Mouse (Mus musculus): Measurements from ENCODE around the gene Rad52. TPM values are rescaled to one million over a fixed set of nuclear protein-coding genes. Genes with fewer than 3 reads are reported as not detected.

Gene Rad52
- 18.7 and 21.2 TPM in 2 replicates for polyA plus RNA-seq (2016; fragmentation: Nextera tagmentation; extraction: Ambion mirVana)

DNA sequence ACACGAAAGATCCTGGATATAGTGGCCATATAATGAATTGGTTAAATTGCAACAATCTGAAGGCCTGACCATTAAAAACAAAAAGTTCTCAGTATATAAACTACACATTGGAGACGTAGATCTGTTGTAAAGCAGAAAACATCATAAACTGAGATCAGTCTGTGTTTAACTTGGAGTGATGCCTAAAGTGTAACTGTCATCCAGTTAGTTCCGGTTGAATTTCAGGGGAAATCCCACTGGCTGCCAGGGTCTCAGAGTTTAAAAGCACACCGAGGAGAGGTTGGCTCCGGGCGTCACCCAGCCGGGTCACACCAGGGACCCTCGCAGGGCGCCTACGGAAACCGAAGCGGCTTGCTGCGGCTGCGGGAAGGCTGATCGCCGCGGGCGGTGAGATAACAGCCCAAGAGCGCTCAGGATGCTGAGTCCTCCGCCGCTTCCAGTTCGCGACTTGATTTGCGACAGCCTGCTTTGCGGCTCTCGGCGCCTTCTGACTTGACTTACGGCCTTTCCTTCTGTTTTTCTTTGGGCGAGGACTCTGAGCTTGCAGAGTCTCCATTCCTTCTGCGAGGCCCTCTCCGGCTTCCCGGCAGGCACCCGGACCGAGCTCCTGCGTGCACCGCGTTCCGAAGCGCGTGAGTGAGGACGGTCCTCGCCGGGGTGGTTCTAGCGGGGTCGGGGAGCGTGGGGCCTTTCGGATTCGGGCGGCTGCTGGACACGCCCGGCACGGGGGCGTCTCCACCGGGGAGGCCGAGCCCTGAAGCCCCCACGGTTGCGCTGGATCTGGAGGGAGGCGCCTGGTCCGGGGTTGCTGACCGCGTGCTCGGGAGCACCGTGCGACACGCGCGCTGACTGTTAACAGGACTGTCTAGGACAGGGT lies at the start of gene Rad52:
Gene Rad52, plus strand, starts transcription at position 495 of the 877 bp plus-strand sequence.
- Histone ChIP-seq H3K36me3 (peaks cover 16% of the 10 kb centered on the region), H3K4me1 (replicated peaks) (peaks cover 14% of the 10 kb centered on the region), H3K27ac (peak within 1 kb of the TSS; percentile 95), H3K27me3 (ENCODE audit: insufficient read depth, poor library complexity, severe bottlenecking) (no peaks in the 10 kb centered on the region), H3K4me3 (peak within 1 kb of the TSS; percentile 95), H3K9me3 (no peaks in the 10 kb centered on the region)
- WGBS, result 1% methylated on average over 67 of the region's 67 CpGs
- DNase-seq (ENCODE audit: low spot score), result peak; percentile 90

GRCm38 (mm10) chr6:119854156-119854555 lies 48.3 kb upstream of the Rad52 start:
- no peak overlapping the region for H3K27ac ChIP-seq
- 30% methylated on average over 2 of the region's 2 CpGs for WGBS

DNA sequence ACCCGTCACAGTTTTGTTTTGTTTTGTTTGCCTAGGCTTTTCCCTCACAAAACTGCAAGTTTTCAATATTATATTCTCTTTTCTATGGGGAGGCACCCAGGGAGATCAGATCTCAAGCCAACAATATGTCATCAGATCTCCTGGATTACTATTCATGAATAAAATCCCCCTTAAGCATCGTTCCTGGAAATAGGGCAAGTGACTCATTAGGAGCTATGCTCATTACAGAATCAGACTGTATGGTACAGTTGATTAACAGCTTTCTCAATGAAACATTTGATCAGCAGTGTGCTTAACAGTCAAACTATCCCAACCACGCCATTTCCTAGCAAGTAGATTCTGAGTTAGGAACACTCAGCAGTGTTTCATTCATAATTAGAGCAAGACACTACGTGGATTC lies 47.0 kb upstream of the Rad52 start:
- peaks cover 4% of the 10 kb centered on the region; the same call in 1 of the 2 replicates for H3K4me1 ChIP-seq (replicated peaks)
- 95% methylated on average over 4 of the region's 4 CpGs for WGBS
- no peaks in the 10 kb centered on the region for H3K36me3 ChIP-seq
- no peak for DNase-seq (ENCODE audit: low spot score)
- no peaks in the 10 kb centered on the region for H3K27me3 ChIP-seq (ENCODE audit: insufficient read depth, poor library complexity, severe bottlenecking)
- no peak overlapping the region for H3K27ac ChIP-seq
- H3K9me3 ChIP-seq, result no peaks in the 10 kb centered on the region
- no peak overlapping the region for H3K4me3 ChIP-seq

More at GRCm38 (mm10) chr6:119854156-119854555, 48.3 kb upstream of the Rad52 start:
- no peak overlapping the region for H3K4me3 ChIP-seq
- H3K27me3 ChIP-seq (ENCODE audit: insufficient read depth, poor library complexity, severe bottlenecking), result no peaks in the 10 kb centered on the region
- H3K4me1 ChIP-seq (replicated peaks), result peaks cover 12% of the 10 kb centered on the region
- no peak for DNase-seq (ENCODE audit: low spot score)
- no peaks in the 10 kb centered on the region for H3K36me3 ChIP-seq
- H3K9me3 ChIP-seq, result no peaks in the 10 kb centered on the region

- 93% methylated on average over 2 of the region's 2 CpGs for WGBS
- no peak for DNase-seq (ENCODE audit: low spot score)
- no peaks in the 10 kb centered on the region for H3K9me3 ChIP-seq
- no peak overlapping the region for H3K27ac ChIP-seq
- no peaks in the 10 kb centered on the region for H3K27me3 ChIP-seq (ENCODE audit: insufficient read depth, poor library complexity, severe bottlenecking)
- H3K36me3 ChIP-seq, result no peaks in the 10 kb centered on the region
- H3K4me1 ChIP-seq (replicated peaks), result peaks cover 12% of the 10 kb centered on the region
- no peak overlapping the region for H3K4me3 ChIP-seq
Observed at GRCm38 (mm10) chr6:119860236-119860635, 42.3 kb upstream of the Rad52 start.

- no peaks in the 10 kb centered on the region for H3K36me3 ChIP-seq
- H3K4me1 ChIP-seq (replicated peaks), result peaks cover 12% of the 10 kb centered on the region
- peak; percentile 13 for DNase-seq (ENCODE audit: low spot score)
- no peak overlapping the region for H3K4me3 ChIP-seq
- H3K27ac ChIP-seq, result peak overlapping the region; percentile 41; the same call in 1 of the 2 replicates
- no peaks in the 10 kb centered on the region for H3K9me3 ChIP-seq
- H3K27me3 ChIP-seq (ENCODE audit: insufficient read depth, poor library complexity, severe bottlenecking), result no peaks in the 10 kb centered on the region
- 41% methylated on average over 8 of the region's 8 CpGs for WGBS
Observed at GRCm38 (mm10) chr6:119861519-119861918, 41.0 kb upstream of the Rad52 start.

DNA sequence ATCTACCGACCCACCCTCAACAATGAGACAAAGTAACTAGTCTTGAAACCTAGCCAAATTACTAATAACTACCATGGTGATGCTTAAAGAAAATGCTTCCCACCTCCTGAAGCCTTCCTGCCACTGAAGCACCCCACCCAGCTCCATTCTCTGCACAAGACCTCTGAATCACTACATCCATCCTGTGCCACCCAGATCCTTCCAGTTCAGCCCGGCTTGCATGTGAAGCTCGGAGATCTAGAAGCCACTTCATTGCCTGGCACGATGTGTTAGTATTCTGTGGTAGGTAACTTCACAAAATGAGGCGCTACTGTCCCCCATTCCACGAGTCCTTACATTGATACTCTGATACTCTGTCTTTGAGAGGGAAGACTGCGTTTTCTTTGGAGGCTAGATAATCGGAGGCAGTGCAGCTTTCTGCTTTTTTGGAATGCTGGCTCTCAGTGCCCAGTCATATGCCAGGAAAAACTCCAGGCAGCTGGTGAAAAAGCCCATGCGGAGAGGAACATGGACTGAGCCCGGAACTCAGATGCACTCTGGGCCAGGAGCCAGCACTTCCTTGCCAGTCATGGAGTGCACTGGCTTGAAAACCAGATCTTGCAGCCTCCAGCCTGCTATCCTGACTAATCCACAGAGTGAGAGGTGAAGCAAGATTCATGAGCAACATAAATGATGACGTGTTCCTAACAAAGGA lies 38.0 kb upstream of the Rad52 start:
- H3K27me3 ChIP-seq (ENCODE audit: insufficient read depth, poor library complexity, severe bottlenecking), result no peaks in the 10 kb centered on the region
- H3K36me3 ChIP-seq, result no peaks in the 10 kb centered on the region
- H3K4me3 ChIP-seq, result no peak overlapping the region
- DNase-seq (ENCODE audit: low spot score), result no peak
- H3K27ac ChIP-seq, result no peak overlapping the region
- H3K9me3 ChIP-seq, result no peaks in the 10 kb centered on the region
- H3K4me1 ChIP-seq (replicated peaks), result peaks cover 12% of the 10 kb centered on the region
- WGBS, result 91% methylated on average over 11 of the region's 11 CpGs

GRCm38 (mm10) chr6:119883151-119883550 lies 19.3 kb upstream of the Rad52 start:
- H3K27me3 ChIP-seq (ENCODE audit: insufficient read depth, poor library complexity, severe bottlenecking), result no peaks in the 10 kb centered on the region
- H3K27ac ChIP-seq, result no peak overlapping the region
- no peak overlapping the region for H3K4me3 ChIP-seq
- DNase-seq (ENCODE audit: low spot score), result no peak
- H3K4me1 ChIP-seq (replicated peaks), result no peaks in the 10 kb centered on the region
- no peaks in the 10 kb centered on the region for H3K36me3 ChIP-seq
- H3K9me3 ChIP-seq, result no peaks in the 10 kb centered on the region
- 80% methylated on average over 7 of the region's 7 CpGs for WGBS

DNA sequence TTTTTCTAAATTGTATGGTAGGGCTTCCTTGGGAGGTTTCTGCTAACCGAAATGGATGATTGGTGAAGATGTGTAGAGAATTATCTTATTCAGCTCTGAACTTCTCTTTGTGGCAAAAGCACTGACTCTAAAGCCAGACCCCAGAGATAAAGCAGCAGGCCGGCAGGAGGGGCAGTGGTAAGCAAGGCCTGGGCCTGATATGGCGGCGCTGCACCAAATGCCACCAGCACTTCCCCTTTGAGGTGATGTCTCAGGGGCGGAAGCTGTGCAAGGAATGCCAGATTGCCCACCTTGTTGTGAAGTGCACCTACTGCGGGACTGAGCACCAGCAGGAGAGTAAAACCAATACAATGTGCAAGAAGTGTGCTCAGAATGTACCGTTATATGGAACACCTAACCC lies 9.8 kb upstream of the Rad52 start:
- Histone ChIP-seq H3K36me3 (no peaks in the 10 kb centered on the region), H3K27ac (no peak overlapping the region), H3K4me3 (no peak overlapping the region), H3K9me3 (no peaks in the 10 kb centered on the region), H3K4me1 (replicated peaks) (no peaks in the 10 kb centered on the region), H3K27me3 (ENCODE audit: insufficient read depth, poor library complexity, severe bottlenecking) (0 out of 2 replicates have a peak, but pooled peaks cover 3% of the 10 kb centered on the region)
- DNase-seq (ENCODE audit: low spot score), result no peak
- 85% methylated on average over 7 of the region's 7 CpGs for WGBS

- no peak for DNase-seq (ENCODE audit: low spot score)
- peaks cover 14% of the 10 kb centered on the region for H3K4me1 ChIP-seq (replicated peaks)
- peak overlapping the region; percentile 95 for H3K27ac ChIP-seq
- H3K36me3 ChIP-seq, result peaks cover 19% of the 10 kb centered on the region
- H3K27me3 ChIP-seq (ENCODE audit: insufficient read depth, poor library complexity, severe bottlenecking), result no peaks in the 10 kb centered on the region
- 28% methylated on average over 15 of the region's 15 CpGs for WGBS
- H3K9me3 ChIP-seq, result no peaks in the 10 kb centered on the region
- peak overlapping the region; percentile 95 for H3K4me3 ChIP-seq
Observed at GRCm38 (mm10) chr6:119903081-119903789, 737 bp downstream of the Rad52 start.

DNA sequence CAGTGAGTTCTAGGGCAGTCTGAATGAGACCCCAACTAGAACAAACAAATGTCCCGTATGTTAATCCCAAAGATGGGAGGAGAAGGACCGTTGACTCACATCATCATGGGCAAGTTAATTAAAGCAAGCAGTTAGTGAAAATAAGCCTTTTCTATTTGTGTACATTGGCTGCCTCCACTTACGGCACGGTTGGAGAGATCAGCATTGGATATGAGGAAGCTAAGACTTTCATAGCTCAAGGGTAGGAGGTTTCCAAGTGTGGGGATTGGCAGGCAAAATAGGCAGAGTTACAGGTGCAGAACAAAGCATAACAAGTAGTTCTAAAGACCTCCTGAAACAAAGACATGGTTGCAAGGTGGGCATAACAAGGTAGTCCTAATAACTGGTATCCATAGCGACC lies 3.0 kb downstream of the Rad52 start:
- Histone ChIP-seq H3K4me3 (no peak overlapping the region), H3K27me3 (ENCODE audit: insufficient read depth, poor library complexity, severe bottlenecking) (no peaks in the 10 kb centered on the region), H3K27ac (no peak overlapping the region), H3K36me3 (peaks cover 19% of the 10 kb centered on the region), H3K4me1 (replicated peaks) (peaks cover 14% of the 10 kb centered on the region), H3K9me3 (no peaks in the 10 kb centered on the region)
- 91% methylated on average over 5 of the region's 5 CpGs for WGBS
- no peak for DNase-seq (ENCODE audit: low spot score)

DNA sequence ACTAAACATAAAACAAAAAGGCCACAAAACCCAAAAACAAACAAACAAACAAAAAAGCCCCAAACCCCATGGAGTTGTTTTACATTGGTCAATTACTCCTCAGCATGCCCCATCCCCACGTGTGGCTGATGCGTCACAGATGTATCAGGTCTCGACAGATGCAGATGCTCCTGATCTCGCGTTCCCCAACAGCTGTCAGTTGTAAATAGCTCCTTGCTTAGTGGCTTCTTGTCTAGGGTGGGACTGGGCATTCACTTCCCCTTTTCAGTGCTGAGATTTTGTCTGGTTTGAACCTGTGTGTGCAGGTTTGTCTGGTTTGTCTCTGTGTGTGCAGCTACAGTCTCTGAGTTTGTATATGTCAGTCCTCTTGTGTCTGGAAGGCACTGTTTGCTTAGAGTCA lies 9.5 kb downstream of the Rad52 start:
- 88% methylated on average over 5 of the region's 5 CpGs for WGBS

GRCm38 (mm10) chr6:119915710-119916109 lies 13.2 kb downstream of the Rad52 start:
- Histone ChIP-seq H3K9me3 (no peaks in the 10 kb centered on the region), H3K27ac (no peak overlapping the region), H3K4me3 (no peak overlapping the region), H3K36me3 (peaks cover 93% of the 10 kb centered on the region), H3K27me3 (ENCODE audit: insufficient read depth, poor library complexity, severe bottlenecking) (no peaks in the 10 kb centered on the region), H3K4me1 (replicated peaks) (no peaks in the 10 kb centered on the region)
- WGBS, result 91% methylated on average over 5 of the region's 5 CpGs
- DNase-seq (ENCODE audit: low spot score), result no peak

More for the DNA sequence above, 9.5 kb downstream of the Rad52 start:
- H3K36me3 ChIP-seq, result peaks cover 68% of the 10 kb centered on the region
- no peak overlapping the region for H3K4me3 ChIP-seq
- no peaks in the 10 kb centered on the region for H3K27me3 ChIP-seq (ENCODE audit: insufficient read depth, poor library complexity, severe bottlenecking)
- H3K9me3 ChIP-seq, result no peaks in the 10 kb centered on the region
- H3K27ac ChIP-seq, result no peak overlapping the region
- H3K4me1 ChIP-seq (replicated peaks), result no peaks in the 10 kb centered on the region
- no peak for DNase-seq (ENCODE audit: low spot score)

Measured in hindbrain, embryonic 10.5 days (tissue).